Mouse (Mus musculus): ENCODE measurements around the gene Il17rc. TPM values are rescaled to one million over a fixed set of nuclear protein-coding genes. Genes with fewer than 3 reads are reported as not detected.

Gene Il17rc
- polyA plus RNA-seq, 1 experiment from 2014 or later, result 3.4 TPM

- 84% methylated on average over 10 of the region's 10 CpGs for WGBS
- no peaks in the 10 kb centered on the region for H3K27me3 ChIP-seq (ENCODE audit: control insufficient read depth, insufficient read depth, low read length)
These were observed 7.7 kb downstream of the Il17rc start for GRCm38 (mm10) chr6:113478906-113479305.

GRCm38 (mm10) chr6:113480555-113481373 lies 9.5 kb downstream of the Il17rc start:
- Histone ChIP-seq H3K9ac (ENCODE audit: low read length) (no peak overlapping the region), H3K9me3 (ENCODE audit: control insufficient read depth, low read length) (no peaks in the 10 kb centered on the region), H3K4me3 (ENCODE audit: low read depth, low read length) (no peak overlapping the region), H3K27me3 (ENCODE audit: control insufficient read depth, insufficient read depth, low read length) (no peaks in the 10 kb centered on the region), H3K36me3 (ENCODE audit: control insufficient read depth, insufficient read depth, low read length) (no peaks in the 10 kb centered on the region), H3K4me1 (replicated peaks; ENCODE audit: control insufficient read depth, insufficient read depth, low read length) (peaks cover 8% of the 10 kb centered on the region), H3K27ac (ENCODE audit: low read depth, low read length) (no peak overlapping the region), H3K4me2 (ENCODE audit: low read depth, low read length, severe bottlenecking) (no peak overlapping the region)
- ATAC-seq (replicated peaks; ENCODE audit: low FRiP score) (no peak), DNase-seq (ENCODE audit: low spot score) (no peak)
- 71% methylated on average over 18 of the region's 18 CpGs for WGBS

More at GRCm38 (mm10) chr6:113478906-113479305, 7.7 kb downstream of the Il17rc start:
- Histone ChIP-seq H3K27ac (ENCODE audit: low read depth, low read length) (no peak overlapping the region), H3K4me1 (replicated peaks; ENCODE audit: control insufficient read depth, insufficient read depth, low read length) (peaks cover 7% of the 10 kb centered on the region), H3K36me3 (ENCODE audit: control insufficient read depth, insufficient read depth, low read length) (no peaks in the 10 kb centered on the region), H3K9me3 (ENCODE audit: control insufficient read depth, low read length) (no peaks in the 10 kb centered on the region), H3K9ac (ENCODE audit: low read length) (no peak overlapping the region), H3K4me3 (ENCODE audit: low read depth, low read length) (no peak overlapping the region), H3K4me2 (ENCODE audit: low read depth, low read length, severe bottlenecking) (no peak overlapping the region)
- ATAC-seq (replicated peaks; ENCODE audit: low FRiP score), result no peak
- DNase-seq (ENCODE audit: low spot score), result no peak

GRCm38 (mm10) chr6:113482477-113483099 lies 11.4 kb downstream of the Il17rc start:
- no peaks in the 10 kb centered on the region for H3K27me3 ChIP-seq (ENCODE audit: control insufficient read depth, insufficient read depth, low read length)
- DNase-seq (ENCODE audit: low spot score) (peak; percentile 72), ATAC-seq (replicated peaks; ENCODE audit: low FRiP score) (peak; percentile 52)
- H3K36me3 ChIP-seq (ENCODE audit: control insufficient read depth, insufficient read depth, low read length), result no peaks in the 10 kb centered on the region
- H3K4me2 ChIP-seq (ENCODE audit: low read depth, low read length, severe bottlenecking), result peak overlapping the region; percentile 88
- no peaks in the 10 kb centered on the region for H3K9me3 ChIP-seq (ENCODE audit: control insufficient read depth, low read length)
- peaks cover 8% of the 10 kb centered on the region for H3K4me1 ChIP-seq (replicated peaks; ENCODE audit: control insufficient read depth, insufficient read depth, low read length)
- H3K27ac ChIP-seq (ENCODE audit: low read depth, low read length), result peak overlapping the region; percentile 73
- peak overlapping the region; percentile 79 for H3K9ac ChIP-seq (ENCODE audit: low read length)
- WGBS, result under 1% methylated on average over 65 of the region's 65 CpGs
- H3K4me3 ChIP-seq (ENCODE audit: low read depth, low read length), result peak overlapping the region; percentile 62

GRCm38 (mm10) chr6:113483100-113483615 lies 11.9 kb downstream of the Il17rc start, which contains the start of gene Creld1:
TSS of gene Creld1 (plus strand) at chr6:113483297.
- Histone ChIP-seq H3K4me3 (ENCODE audit: low read depth, low read length) (peak within 1 kb of the TSS; percentile 62), H3K27me3 (ENCODE audit: control insufficient read depth, insufficient read depth, low read length) (no peaks in the 10 kb centered on the region), H3K27ac (ENCODE audit: low read depth, low read length) (peak within 1 kb of the TSS; percentile 92), H3K9me3 (ENCODE audit: control insufficient read depth, low read length) (no peaks in the 10 kb centered on the region), H3K9ac (ENCODE audit: low read length) (peak within 1 kb of the TSS; percentile 79), H3K36me3 (ENCODE audit: control insufficient read depth, insufficient read depth, low read length) (no peaks in the 10 kb centered on the region), H3K4me1 (replicated peaks; ENCODE audit: control insufficient read depth, insufficient read depth, low read length) (peaks cover 8% of the 10 kb centered on the region), H3K4me2 (ENCODE audit: low read depth, low read length, severe bottlenecking) (peak within 1 kb of the TSS; percentile 88)
- DNase-seq (ENCODE audit: low spot score) (peak; percentile 96), ATAC-seq (replicated peaks; ENCODE audit: low FRiP score) (peak; percentile 96)
- under 1% methylated on average over 26 of the region's 26 CpGs for WGBS

- ATAC-seq (replicated peaks; ENCODE audit: low FRiP score) (peak; percentile 60), DNase-seq (ENCODE audit: low spot score) (no peak)
- Histone ChIP-seq H3K27me3 (ENCODE audit: control insufficient read depth, insufficient read depth, low read length) (no peaks in the 10 kb centered on the region), H3K9ac (ENCODE audit: low read length) (peak overlapping the region; percentile 79), H3K4me1 (replicated peaks; ENCODE audit: control insufficient read depth, insufficient read depth, low read length) (peaks cover 8% of the 10 kb centered on the region), H3K9me3 (ENCODE audit: control insufficient read depth, low read length) (no peaks in the 10 kb centered on the region), H3K36me3 (ENCODE audit: control insufficient read depth, insufficient read depth, low read length) (no peaks in the 10 kb centered on the region; the same call in 1 of the 2 replicates), H3K4me2 (ENCODE audit: low read depth, low read length, severe bottlenecking) (peak overlapping the region; percentile 88), H3K27ac (ENCODE audit: low read depth, low read length) (peak overlapping the region; percentile 92), H3K4me3 (ENCODE audit: low read depth, low read length) (peak overlapping the region; percentile 62)
- 10% methylated on average over 10 of the region's 10 CpGs for WGBS
These were observed 12.5 kb downstream of the Il17rc start for GRCm38 (mm10) chr6:113483729-113484128.

GRCm38 (mm10) chr6:113487125-113487576 lies 15.9 kb downstream of the Il17rc start:
- H3K36me3 ChIP-seq (ENCODE audit: control insufficient read depth, insufficient read depth, low read length), result no peaks in the 10 kb centered on the region; the same call in 1 of the 2 replicates
- no peak overlapping the region for H3K4me3 ChIP-seq (ENCODE audit: low read depth, low read length)
- H3K4me2 ChIP-seq (ENCODE audit: low read depth, low read length, severe bottlenecking), result no peak overlapping the region
- DNase-seq (ENCODE audit: low spot score), result no peak
- no peak overlapping the region for H3K9ac ChIP-seq (ENCODE audit: low read length)
- peaks cover 4% of the 10 kb centered on the region for H3K4me1 ChIP-seq (replicated peaks; ENCODE audit: control insufficient read depth, insufficient read depth, low read length)
- ATAC-seq (replicated peaks; ENCODE audit: low FRiP score), result no peak
- H3K9me3 ChIP-seq (ENCODE audit: control insufficient read depth, low read length), result no peaks in the 10 kb centered on the region
- H3K27ac ChIP-seq (ENCODE audit: low read depth, low read length), result no peak overlapping the region
- H3K27me3 ChIP-seq (ENCODE audit: control insufficient read depth, insufficient read depth, low read length), result no peaks in the 10 kb centered on the region
- 57% methylated on average over 7 of the region's 7 CpGs for WGBS

- Histone ChIP-seq H3K4me1 (replicated peaks; ENCODE audit: control insufficient read depth, insufficient read depth, low read length) (no peaks in the 10 kb centered on the region; the same call in 1 of the 2 replicates), H3K27ac (ENCODE audit: low read depth, low read length) (no peak overlapping the region), H3K36me3 (ENCODE audit: control insufficient read depth, insufficient read depth, low read length) (no peaks in the 10 kb centered on the region; the same call in 1 of the 2 replicates), H3K27me3 (ENCODE audit: control insufficient read depth, insufficient read depth, low read length) (no peaks in the 10 kb centered on the region), H3K4me3 (ENCODE audit: low read depth, low read length) (no peak overlapping the region), H3K9me3 (ENCODE audit: control insufficient read depth, low read length) (no peaks in the 10 kb centered on the region), H3K9ac (ENCODE audit: low read length) (no peak overlapping the region), H3K4me2 (ENCODE audit: low read depth, low read length, severe bottlenecking) (no peak overlapping the region)
- 93% methylated on average over 14 of the region's 14 CpGs for WGBS
- ATAC-seq (replicated peaks; ENCODE audit: low FRiP score) (no peak), DNase-seq (ENCODE audit: low spot score) (no peak)
These were observed 18.2 kb downstream of the Il17rc start for GRCm38 (mm10) chr6:113489410-113489809.

- DNase-seq (ENCODE audit: low spot score) (no peak), ATAC-seq (replicated peaks; ENCODE audit: low FRiP score) (no peak)
- Histone ChIP-seq H3K9me3 (ENCODE audit: control insufficient read depth, low read length) (no peaks in the 10 kb centered on the region), H3K36me3 (ENCODE audit: control insufficient read depth, insufficient read depth, low read length) (no peaks in the 10 kb centered on the region; the same call in 1 of the 2 replicates), H3K9ac (ENCODE audit: low read length) (no peak overlapping the region), H3K4me2 (ENCODE audit: low read depth, low read length, severe bottlenecking) (no peak overlapping the region), H3K27ac (ENCODE audit: low read depth, low read length) (no peak overlapping the region), H3K4me3 (ENCODE audit: low read depth, low read length) (no peak overlapping the region), H3K4me1 (replicated peaks; ENCODE audit: control insufficient read depth, insufficient read depth, low read length) (no peaks in the 10 kb centered on the region; the same call in 1 of the 2 replicates), H3K27me3 (ENCODE audit: control insufficient read depth, insufficient read depth, low read length) (peaks cover 6% of the 10 kb centered on the region; the same call in 1 of the 2 replicates)
- WGBS, result 77% methylated on average over 24 of the region's 24 CpGs
These were observed 21.1 kb downstream of the Il17rc start for GRCm38 (mm10) chr6:113492101-113492864.

Data from forebrain, embryonic 11.5 days (tissue).